Mouse (Mus musculus) left cerebral cortex, postnatal 25 days (tissue): ENCODE measurements at regions not wholly inside any gene's neighbourhood (a gene's known extent, or its start where the extent isn't known, plus 50 kb on each side); places are given as distances from the start of the nearest gene placed in this dataset.
"Not testable (repeated sequence)": the region's sequence is repeated elsewhere in the genome, so short reads cannot be mapped to it uniquely, and the experiment has no call there.

Source experiments
- DNase-seq, 2 experiments: peaks; one replicate each; pipeline ENCODE4 v3.0.0; 2022; ENCODE audit warnings: low spot score in 2 of 2, mixed read lengths in 1 of 2
- intact Hi-C: fragments of 180-260 bp; cut with DNase I; formaldehyde crosslinking; loops from one replicate; pipeline ENCODE4 v1.15.1; 2025

DNA sequence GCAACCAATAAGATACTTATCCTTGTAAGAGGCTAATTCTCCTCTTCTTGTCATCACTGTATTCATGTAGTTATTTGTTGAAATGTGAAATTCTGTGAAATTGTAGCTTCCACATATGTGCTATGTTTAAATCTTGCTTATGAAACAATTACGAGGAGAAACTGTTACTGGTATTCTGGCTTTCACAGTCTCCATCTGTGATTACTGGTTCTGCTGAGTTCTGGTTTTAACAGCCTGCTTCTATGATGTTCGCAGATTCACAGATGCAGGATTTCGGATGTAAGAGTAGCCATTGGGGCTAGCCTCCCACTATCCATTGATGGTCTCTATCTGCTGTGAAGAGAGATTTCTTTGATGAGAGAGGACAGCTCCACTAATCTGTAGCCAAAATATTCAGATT lies 1067.2 kb upstream of the Aga start:
- peak in 1 of 2 experiments; percentile 2 for DNase-seq
- intact Hi-C loops: no loop called here

DNA sequence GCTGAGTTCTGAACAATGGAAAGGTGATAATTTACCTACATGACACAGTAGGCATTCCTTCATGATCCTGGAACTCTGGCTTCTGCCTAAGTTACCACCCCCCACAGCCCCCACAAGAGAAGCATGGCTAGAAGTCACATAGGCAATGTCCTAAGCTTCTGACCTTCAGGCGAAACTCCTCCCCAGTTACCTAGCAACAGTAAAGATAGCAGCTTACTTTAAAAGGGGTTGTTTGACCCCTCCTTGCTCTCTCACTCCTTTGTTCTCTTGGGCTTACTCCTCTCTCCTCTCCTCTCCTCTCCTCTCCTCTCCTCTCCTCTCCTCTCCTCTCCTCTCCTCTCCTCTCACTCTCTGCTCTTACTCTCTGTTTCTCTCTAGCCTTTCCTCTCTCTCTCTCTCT lies 1059.8 kb upstream of the Aga start:
- intact Hi-C loops, DNase-seq: not testable (repeated sequence)

GRCm38 (mm10) chr8:52455617-52456016 lies 1055.9 kb upstream of the Aga start:
- no peak for DNase-seq
- intact Hi-C loops: no loop called here

- DNase-seq: no peak
- intact Hi-C loops: no loop called here
Observed at GRCm38 (mm10) chr8:52456271-52456670, 1055.3 kb upstream of the Aga start.

GRCm38 (mm10) chr8:52502396-52502795 lies 1009.1 kb upstream of the Aga start:
- peak; percentile 3 to 79 for DNase-seq
- intact Hi-C loops: loop anchor here (5.0 kb wide), 2 partner anchors 70 to 130 kb away; no protein-coding TSS in a partner anchor

DNA sequence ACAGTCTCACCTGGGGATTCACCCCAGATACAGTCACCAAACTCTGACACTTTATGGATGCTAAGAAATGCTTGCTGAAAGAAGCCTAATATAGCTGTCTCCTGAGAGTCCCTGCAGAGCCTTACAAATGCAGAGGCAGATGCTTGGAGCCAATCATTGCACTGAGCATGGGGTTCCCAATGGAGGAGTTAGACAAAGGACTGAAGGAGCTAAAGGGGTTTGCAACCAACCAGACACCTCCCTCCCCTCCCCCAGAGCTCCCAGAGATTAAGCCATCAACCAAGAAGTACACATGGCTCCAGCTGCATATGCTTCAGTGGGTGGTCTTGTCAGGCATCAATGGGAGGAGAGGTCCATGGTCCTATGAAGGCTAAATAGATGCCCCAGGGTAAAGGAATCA lies 999.7 kb upstream of the Aga start:
- no peak for DNase-seq
- intact Hi-C loops: no loop called here

GRCm38 (mm10) chr8:52543364-52543763 lies 968.2 kb upstream of the Aga start:
- intact Hi-C loops: no loop called here
- no peak for DNase-seq

- intact Hi-C loops: loop anchor here (5.0 kb wide), 1 partner anchor 69 kb away; no protein-coding TSS in a partner anchor
- peak; percentile 47 to 83 for DNase-seq
Observed at GRCm38 (mm10) chr8:52571166-52571832, 940.2 kb upstream of the Aga start.
